Mouse (Mus musculus): ENCODE measurements around the gene Inhbe. TPM values are rescaled to one million over a fixed set of nuclear protein-coding genes. Genes with fewer than 3 reads are reported as not detected.

Inhbe gene
- polyA plus RNA-seq, 1 experiment from 2014 or later: not detected

- no peaks in the 10 kb centered on the region for H3K27me3 ChIP-seq
- H3K4me2 ChIP-seq: no peak overlapping the region
- no peak for ATAC-seq (replicated peaks; ENCODE audit: low FRiP score)
- H3K9me3 ChIP-seq (replicated peaks): no peaks in the 10 kb centered on the region
- no peak overlapping the region for H3K27ac ChIP-seq
- H3K9ac ChIP-seq: no peak overlapping the region
- WGBS: 83% methylated on average over 5 of the region's 5 CpGs
- H3K4me3 ChIP-seq (replicated peaks): no peak overlapping the region
- H3K4me1 ChIP-seq: peaks cover 17% of the 10 kb centered on the region; the same call in 1 of the 2 replicates
- H3K36me3 ChIP-seq: no peaks in the 10 kb centered on the region
Measured at GRCm38 (mm10) chr10:127367116-127367515, 12.9 kb upstream of the Inhbe start.

DNA sequence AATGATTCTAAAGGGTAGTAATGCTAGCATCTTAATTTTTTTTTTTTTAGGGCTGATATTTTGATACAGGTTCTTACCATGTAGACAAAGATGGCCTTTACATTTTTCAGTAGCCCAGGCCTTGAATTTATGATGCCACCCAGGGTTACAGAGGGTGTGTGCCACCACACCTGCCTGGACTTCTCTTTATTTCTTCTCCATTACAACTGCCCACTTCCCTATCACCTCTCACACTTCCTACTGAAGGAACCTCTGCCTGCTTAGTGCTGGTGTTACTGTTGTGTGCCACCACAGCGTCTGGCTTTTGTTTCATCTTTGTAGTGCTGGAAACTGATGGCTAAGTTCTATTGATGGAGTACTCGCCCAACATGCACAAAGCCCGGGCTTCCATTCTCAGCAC lies 6.5 kb upstream of the Inhbe start:
- no peak for ATAC-seq (replicated peaks; ENCODE audit: low FRiP score)
- no peaks in the 10 kb centered on the region for H3K27me3 ChIP-seq

DNA sequence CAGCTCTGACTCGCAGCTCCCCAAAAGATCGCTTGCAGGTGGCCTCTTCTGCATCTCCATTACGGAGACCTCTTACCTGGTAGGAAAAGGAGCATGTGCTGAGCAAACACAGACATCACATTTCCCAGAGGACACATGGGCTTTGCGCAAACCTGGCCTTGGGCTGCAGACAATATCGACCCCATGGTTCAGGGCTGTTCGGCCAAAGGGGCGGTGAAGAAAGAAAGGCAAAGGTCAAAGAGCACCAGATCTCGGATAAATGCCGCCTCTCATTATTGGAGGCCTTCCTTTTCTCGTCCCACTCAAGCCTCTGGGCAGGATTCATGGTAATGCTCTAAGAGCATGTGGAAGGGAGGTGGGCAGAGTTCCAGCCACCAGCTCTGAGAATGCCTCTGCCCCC lies 1.1 kb upstream of the Inhbe start:
- Histone ChIP-seq H3K27ac (no peak overlapping the region), H3K9me3 (replicated peaks) (no peaks in the 10 kb centered on the region), H3K4me2 (no peak overlapping the region), H3K9ac (no peak overlapping the region), H3K36me3 (no peaks in the 10 kb centered on the region), H3K4me1 (peaks cover 10% of the 10 kb centered on the region), H3K4me3 (replicated peaks) (no peak overlapping the region), H3K27me3 (peaks cover 4% of the 10 kb centered on the region; the same call in 1 of the 2 replicates)
- 79% methylated on average over 10 of the region's 10 CpGs for WGBS
- ATAC-seq (replicated peaks; ENCODE audit: low FRiP score): no peak

More for the DNA sequence above, 6.5 kb upstream of the Inhbe start:
- H3K4me2 ChIP-seq: no peak overlapping the region
- no peak overlapping the region for H3K27ac ChIP-seq
- H3K4me3 ChIP-seq (replicated peaks): no peak overlapping the region
- H3K36me3 ChIP-seq: no peaks in the 10 kb centered on the region
- H3K9me3 ChIP-seq (replicated peaks): no peaks in the 10 kb centered on the region
- H3K4me1 ChIP-seq: no peaks in the 10 kb centered on the region
- 87% methylated on average over 3 of the region's 3 CpGs for WGBS
- H3K9ac ChIP-seq: no peak overlapping the region

DNA sequence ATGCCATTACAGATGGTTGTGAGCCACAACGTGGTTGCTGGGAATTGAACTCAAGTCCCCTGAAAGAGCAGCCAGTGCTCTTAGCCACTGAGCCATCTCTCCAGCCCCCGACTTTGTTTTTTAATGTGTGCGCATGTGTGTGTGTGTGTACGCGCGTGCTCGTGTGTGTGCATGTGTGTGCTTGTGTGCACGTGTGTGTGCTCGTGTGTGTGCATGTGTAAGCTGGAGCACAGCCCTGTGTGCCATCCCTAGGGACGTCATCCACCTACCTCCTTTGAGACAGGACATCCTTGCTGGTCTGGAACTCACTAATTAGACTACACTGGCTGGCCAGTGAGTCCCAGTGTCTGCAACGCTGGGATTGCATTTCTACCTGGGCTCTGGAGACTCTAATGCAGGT lies 1.4 kb downstream of the Inhbe start:
- ATAC-seq (replicated peaks; ENCODE audit: low FRiP score): no peak
- Histone ChIP-seq H3K27ac (no peak overlapping the region), H3K4me1 (peaks cover 10% of the 10 kb centered on the region), H3K4me3 (replicated peaks) (no peak overlapping the region), H3K9me3 (replicated peaks) (no peaks in the 10 kb centered on the region), H3K36me3 (no peaks in the 10 kb centered on the region), H3K9ac (no peak overlapping the region), H3K27me3 (peaks cover 4% of the 10 kb centered on the region; the same call in 1 of the 2 replicates), H3K4me2 (no peak overlapping the region)
- 90% methylated on average over 11 of the region's 11 CpGs for WGBS

DNA sequence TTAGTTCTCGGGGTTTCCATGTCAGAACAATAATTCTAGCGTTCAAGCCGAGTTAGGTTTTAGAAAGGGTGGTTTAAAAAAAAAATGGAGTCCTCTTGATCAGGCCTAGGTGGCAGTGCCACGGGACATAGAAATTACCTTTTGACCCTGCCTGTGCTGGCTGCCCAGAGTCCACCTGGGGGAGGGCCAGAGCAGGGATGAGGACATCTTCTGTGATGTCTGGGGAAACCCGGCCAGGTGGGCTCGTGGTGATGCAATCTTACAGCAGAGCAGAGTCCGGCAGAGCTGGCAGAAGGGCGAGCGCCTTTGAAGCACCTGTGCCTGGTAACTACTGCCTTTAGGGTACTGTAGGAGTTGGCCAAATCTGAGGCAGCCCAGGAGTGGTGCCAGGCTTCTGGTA lies 2.0 kb downstream of the Inhbe start:
- Histone ChIP-seq H3K4me3 (replicated peaks) (no peak overlapping the region), H3K9me3 (replicated peaks) (no peaks in the 10 kb centered on the region), H3K27me3 (peaks cover 4% of the 10 kb centered on the region; the same call in 1 of the 2 replicates), H3K36me3 (no peaks in the 10 kb centered on the region), H3K4me2 (no peak overlapping the region; the same call in 1 of the 2 replicates), H3K27ac (no peak overlapping the region), H3K9ac (no peak overlapping the region), H3K4me1 (peaks cover 10% of the 10 kb centered on the region)
- WGBS: 81% methylated on average over 9 of the region's 9 CpGs
- no peak for ATAC-seq (replicated peaks; ENCODE audit: low FRiP score)

DNA sequence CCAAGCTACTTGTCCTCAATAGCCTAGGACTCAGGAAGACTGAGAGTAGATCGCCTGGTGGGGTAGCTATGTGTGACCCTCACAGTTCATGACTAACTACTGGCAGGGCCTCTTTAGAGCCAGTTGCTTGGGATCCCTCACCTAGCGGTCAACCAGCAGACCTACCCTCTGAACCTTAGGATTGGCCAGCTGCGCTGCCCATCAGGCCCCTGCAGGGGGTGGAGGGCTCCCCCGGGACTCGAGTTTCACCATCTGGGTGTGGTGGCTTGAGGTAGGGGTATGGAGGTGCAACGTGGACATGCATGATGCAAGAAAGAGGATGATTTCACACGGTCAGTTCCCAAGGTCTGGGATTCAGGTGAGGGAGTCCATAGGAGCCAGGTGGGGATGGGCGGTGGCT lies 2.5 kb downstream of the Inhbe start:
- no peaks in the 10 kb centered on the region for H3K9me3 ChIP-seq (replicated peaks)
- H3K4me3 ChIP-seq (replicated peaks): no peak overlapping the region
- peaks cover 10% of the 10 kb centered on the region for H3K4me1 ChIP-seq
- no peaks in the 10 kb centered on the region for H3K36me3 ChIP-seq
- H3K4me2 ChIP-seq: no peak overlapping the region; the same call in 1 of the 2 replicates
- 62% methylated on average over 8 of the region's 8 CpGs for WGBS
- ATAC-seq (replicated peaks; ENCODE audit: low FRiP score): peak; percentile 26; the same call in 1 of the 2 replicates
- no peak overlapping the region for H3K9ac ChIP-seq
- H3K27ac ChIP-seq: no peak overlapping the region
- peaks cover 4% of the 10 kb centered on the region; the same call in 1 of the 2 replicates for H3K27me3 ChIP-seq

- peak overlapping the region; percentile 55; the same call in 1 of the 2 replicates for H3K4me2 ChIP-seq
- H3K27me3 ChIP-seq: peaks cover 4% of the 10 kb centered on the region; the same call in 1 of the 2 replicates
- H3K4me3 ChIP-seq (replicated peaks): no peak overlapping the region
- H3K27ac ChIP-seq: no peak overlapping the region
- no peaks in the 10 kb centered on the region for H3K36me3 ChIP-seq
- H3K9me3 ChIP-seq (replicated peaks): no peaks in the 10 kb centered on the region
- no peak overlapping the region for H3K9ac ChIP-seq
- WGBS: 76% methylated on average over 8 of the region's 8 CpGs
- ATAC-seq (replicated peaks; ENCODE audit: low FRiP score): no peak
- H3K4me1 ChIP-seq: peaks cover 10% of the 10 kb centered on the region
Measured at GRCm38 (mm10) chr10:127351285-127351595, 3.0 kb downstream of the Inhbe start.

DNA sequence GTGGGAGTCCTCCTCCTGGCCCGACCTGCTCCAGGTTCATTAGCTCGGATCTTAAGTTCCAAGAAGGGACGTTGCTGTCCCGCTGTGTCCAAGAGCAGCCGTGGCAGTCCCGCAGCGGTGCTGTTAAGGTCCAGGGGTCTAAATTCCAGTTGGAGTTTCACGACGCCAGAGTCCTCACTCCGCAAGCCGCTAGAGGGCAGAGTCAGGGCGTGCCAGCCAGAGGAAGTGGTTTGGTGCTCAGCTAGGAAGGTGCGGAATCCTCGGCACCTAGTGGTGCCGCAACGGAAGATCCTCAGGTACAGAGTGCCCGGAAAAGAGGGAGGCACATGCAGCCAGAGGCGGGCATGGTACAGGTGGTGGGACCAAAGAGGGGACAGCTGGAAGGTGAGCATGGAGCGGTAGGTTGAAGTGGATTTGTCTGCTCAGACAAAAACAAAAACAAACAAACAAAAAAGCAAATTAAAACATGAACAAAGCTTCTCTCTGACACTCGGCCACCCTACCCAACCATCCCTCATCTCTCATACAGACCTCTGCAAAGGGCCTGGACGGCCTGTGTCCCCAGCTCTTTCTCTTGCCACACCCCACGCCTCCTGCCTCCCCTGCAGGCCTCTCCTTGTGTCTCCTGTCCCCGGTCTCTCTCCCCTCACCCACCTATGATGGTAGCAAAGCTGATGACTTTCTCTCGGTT lies 3.5 kb downstream of the Inhbe start:
- 11% methylated on average over 24 of the region's 24 CpGs for WGBS
- no peak overlapping the region for H3K27ac ChIP-seq
- peak overlapping the region; percentile 55 for H3K4me2 ChIP-seq
- peaks cover 4% of the 10 kb centered on the region; the same call in 1 of the 2 replicates for H3K27me3 ChIP-seq
- peak overlapping the region; percentile 24; the same call in 1 of the 2 replicates for H3K9ac ChIP-seq
- peaks cover 10% of the 10 kb centered on the region for H3K4me1 ChIP-seq
- H3K36me3 ChIP-seq: no peaks in the 10 kb centered on the region
- no peaks in the 10 kb centered on the region for H3K9me3 ChIP-seq (replicated peaks)
- ATAC-seq (replicated peaks; ENCODE audit: low FRiP score): peak; percentile 71
- H3K4me3 ChIP-seq (replicated peaks): peak overlapping the region; percentile 31

DNA sequence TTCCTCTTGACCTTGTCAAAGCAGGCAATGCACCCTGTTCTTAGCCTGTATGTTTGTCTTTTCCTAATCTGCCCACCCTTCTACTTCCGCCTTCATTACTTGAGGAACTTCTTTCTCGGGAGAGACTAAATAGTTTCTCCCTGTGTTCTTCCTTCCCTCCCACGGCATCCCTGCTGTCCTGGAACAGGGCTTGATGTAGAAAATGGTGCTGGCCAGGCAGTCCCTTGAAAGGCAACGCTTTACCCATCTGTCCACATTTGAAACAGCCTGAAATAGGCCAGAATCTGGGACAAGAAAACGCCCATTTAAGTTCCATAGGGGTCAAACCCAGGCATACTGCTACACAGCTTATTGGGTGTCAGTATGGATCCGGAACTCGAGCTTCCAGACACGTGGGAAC lies 4.4 kb downstream of the Inhbe start:
- no peaks in the 10 kb centered on the region for H3K36me3 ChIP-seq
- WGBS: 77% methylated on average over 8 of the region's 8 CpGs

GRCm38 (mm10) chr10:127348957-127349356 lies 5.3 kb downstream of the Inhbe start:
- peaks cover 10% of the 10 kb centered on the region for H3K4me1 ChIP-seq
- WGBS: 66% methylated on average over 4 of the region's 4 CpGs
- no peak overlapping the region for H3K4me3 ChIP-seq (replicated peaks)
- no peaks in the 10 kb centered on the region for H3K36me3 ChIP-seq
- H3K27me3 ChIP-seq: peaks cover 4% of the 10 kb centered on the region; the same call in 1 of the 2 replicates
- no peaks in the 10 kb centered on the region for H3K9me3 ChIP-seq (replicated peaks)
- no peak overlapping the region for H3K27ac ChIP-seq
- no peak overlapping the region for H3K9ac ChIP-seq
- H3K4me2 ChIP-seq: no peak overlapping the region
- ATAC-seq (replicated peaks; ENCODE audit: low FRiP score): no peak

More for the DNA sequence above, 4.4 kb downstream of the Inhbe start:
- Histone ChIP-seq H3K4me3 (replicated peaks) (no peak overlapping the region), H3K4me1 (peaks cover 10% of the 10 kb centered on the region), H3K4me2 (no peak overlapping the region), H3K9ac (no peak overlapping the region), H3K9me3 (replicated peaks) (no peaks in the 10 kb centered on the region), H3K27me3 (peaks cover 4% of the 10 kb centered on the region; the same call in 1 of the 2 replicates), H3K27ac (no peak overlapping the region)
- no peak for ATAC-seq (replicated peaks; ENCODE audit: low FRiP score)

DNA sequence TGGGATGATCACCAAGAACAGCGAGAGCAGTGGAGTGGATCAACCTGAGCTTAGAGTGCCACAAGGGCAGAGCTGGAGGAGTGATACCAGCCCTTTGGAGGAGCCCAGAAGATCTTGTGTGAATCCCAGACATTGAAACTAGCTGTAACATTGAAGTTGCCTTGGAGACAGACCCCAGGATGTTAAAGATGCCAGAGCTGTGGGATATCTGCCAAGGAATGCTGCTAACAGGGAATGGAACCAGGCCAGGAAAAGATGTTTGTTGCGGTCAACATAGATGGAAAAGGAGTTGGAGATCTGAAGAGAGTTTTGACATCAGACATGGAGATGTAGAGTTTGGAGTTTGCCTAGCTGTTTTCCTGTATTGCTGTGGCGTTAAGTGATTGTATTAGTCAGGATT lies 8.0 kb downstream of the Inhbe start:
- Histone ChIP-seq H3K9ac (no peak overlapping the region), H3K9me3 (replicated peaks) (no peaks in the 10 kb centered on the region), H3K27me3 (peaks cover 3% of the 10 kb centered on the region; the same call in 1 of the 2 replicates), H3K4me3 (replicated peaks) (no peak overlapping the region), H3K27ac (no peak overlapping the region), H3K4me2 (no peak overlapping the region), H3K4me1 (peaks cover 24% of the 10 kb centered on the region), H3K36me3 (no peaks in the 10 kb centered on the region)
- WGBS: 88% methylated on average over 3 of the region's 3 CpGs
- no peak for ATAC-seq (replicated peaks; ENCODE audit: low FRiP score)

DNA sequence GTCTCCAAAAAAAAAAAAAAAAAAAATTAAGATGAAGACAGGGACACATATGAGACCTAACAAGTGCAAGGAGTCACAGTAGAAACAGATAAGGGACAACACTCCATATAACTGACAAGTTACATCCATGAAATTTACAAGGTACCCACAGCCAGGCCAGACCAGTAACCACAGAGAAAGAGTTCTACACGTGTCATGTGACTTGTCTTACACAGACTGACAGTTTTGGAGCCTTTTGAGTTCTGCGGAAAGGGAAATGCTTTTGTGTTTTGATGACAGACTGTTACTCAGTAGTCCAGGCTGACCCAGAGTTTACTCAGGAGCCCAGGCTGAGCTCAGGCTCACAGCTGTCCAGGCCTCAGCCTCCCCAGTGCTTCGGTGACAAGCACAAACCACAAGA lies 11.2 kb downstream of the Inhbe start:
- Histone ChIP-seq H3K4me2 (no peak overlapping the region), H3K4me1 (peaks cover 38% of the 10 kb centered on the region), H3K4me3 (replicated peaks) (no peak overlapping the region), H3K9me3 (replicated peaks) (no peaks in the 10 kb centered on the region), H3K36me3 (no peaks in the 10 kb centered on the region), H3K9ac (no peak overlapping the region), H3K27me3 (peaks cover 14% of the 10 kb centered on the region), H3K27ac (no peak overlapping the region)
- ATAC-seq (replicated peaks; ENCODE audit: low FRiP score): no peak
- WGBS: 72% methylated on average over 3 of the region's 3 CpGs

Data from kidney, embryonic 15.5 days (tissue).